Mouse (Mus musculus) megakaryocyte, embryonic 14.5 days (primary cell): ENCODE measurements around the gene Ugdh. TPM values are rescaled to one million over a fixed set of nuclear protein-coding genes. Genes with fewer than 3 reads are reported as not detected.
"Not testable (repeated sequence)": the region's sequence is repeated elsewhere in the genome, so short reads cannot be mapped to it uniquely, and the experiment has no call there.

Experiments
- H3K27me3 ChIP-seq: replicated peaks from 2 replicates; pipeline ENCODE3; 2012; ENCODE audit warnings: inconsistent platforms
- H3K36me3 ChIP-seq: replicated peaks from 2 replicates; pipeline ENCODE3; 2012; ENCODE audit warnings: low read length, inconsistent platforms, mixed read lengths
- H3K4me1 ChIP-seq: 2 replicates; pipeline ENCODE4 v1.6.1; 2012; ENCODE audit warnings: inconsistent platforms
- H3K4me3 ChIP-seq: replicated peaks from 2 replicates; pipeline ENCODE3; 2012; ENCODE audit warnings: moderate library complexity, mild to moderate bottlenecking, inconsistent platforms
- H3K9me3 ChIP-seq: 2 replicates; pipeline ENCODE4 v1.6.1; 2012; ENCODE audit warnings: inconsistent platforms
- FLI1 ChIP-seq: IDR thresholded peaks from 2 replicates; pipeline ENCODE4 v1.6.1; 2012; ENCODE audit warnings: low read length, inconsistent platforms, mixed read lengths
- GATA1 ChIP-seq: IDR thresholded peaks from 3 replicates; pipeline ENCODE4 v1.6.1; 2012; ENCODE audit warnings: mixed read lengths, low read length, inconsistent platforms, borderline replicate concordance
- polyA plus RNA-seq: library from polyadenylated mRNA; stranded (reverse); fragments of >175 nt; gene quantifications from 2 replicates; pipeline ENCODE4 v1.2.3, GENCODE M21; 2012; ENCODE audit warnings: low replicate concordance; ENCODE audit not compliant: insufficient read depth

The Ugdh gene
- 3.2 TPM in 1 of 2 replicates, not detected in the other for polyA plus RNA-seq

- H3K4me3 ChIP-seq = peak within 1 kb of the TSS; percentile 98
Observed at GRCm38 (mm10) chr5:65435806-65436561, at the start of gene Ugdh. Gene Ugdh, minus strand, starts transcription at chr5:65435949.

DNA sequence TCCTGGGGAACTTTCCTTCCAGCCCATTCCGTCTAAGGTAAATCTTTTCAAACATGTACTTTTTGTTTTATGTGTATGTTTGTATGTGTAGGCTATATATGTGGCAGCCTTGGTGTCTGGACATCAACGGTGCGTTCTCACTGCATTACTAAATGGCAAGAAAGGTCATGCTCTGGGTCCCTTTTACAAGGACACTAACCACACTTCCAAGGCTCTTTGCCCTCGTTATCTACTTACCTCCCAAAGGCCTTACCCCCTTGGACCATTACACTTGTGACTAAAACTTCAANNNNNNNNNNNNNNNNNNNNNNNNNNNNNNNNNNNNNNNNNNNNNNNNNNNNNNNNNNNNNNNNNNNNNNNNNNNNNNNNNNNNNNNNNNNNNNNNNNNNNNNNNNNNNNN lies 47.2 kb upstream of the Ugdh start:
- H3K27me3 ChIP-seq = no peaks in the 10 kb centered on the region
- H3K4me3 ChIP-seq = peak overlapping the region; percentile 88
- H3K9me3 ChIP-seq = no peaks in the 10 kb centered on the region
- H3K36me3 ChIP-seq = peaks cover 22% of the 10 kb centered on the region
- TF ChIP-seq GATA1 (no peak), FLI1 (no peak)
- H3K4me1 ChIP-seq = peaks cover 94% of the 10 kb centered on the region

More at GRCm38 (mm10) chr5:65435806-65436561, at the start of gene Ugdh:
- no peak for TF ChIP-seq FLI1
- Histone ChIP-seq H3K4me1 (peaks cover 39% of the 10 kb centered on the region), H3K9me3 (no peaks in the 10 kb centered on the region), H3K36me3 (no peaks in the 10 kb centered on the region), H3K27me3 (no peaks in the 10 kb centered on the region)

DNA sequence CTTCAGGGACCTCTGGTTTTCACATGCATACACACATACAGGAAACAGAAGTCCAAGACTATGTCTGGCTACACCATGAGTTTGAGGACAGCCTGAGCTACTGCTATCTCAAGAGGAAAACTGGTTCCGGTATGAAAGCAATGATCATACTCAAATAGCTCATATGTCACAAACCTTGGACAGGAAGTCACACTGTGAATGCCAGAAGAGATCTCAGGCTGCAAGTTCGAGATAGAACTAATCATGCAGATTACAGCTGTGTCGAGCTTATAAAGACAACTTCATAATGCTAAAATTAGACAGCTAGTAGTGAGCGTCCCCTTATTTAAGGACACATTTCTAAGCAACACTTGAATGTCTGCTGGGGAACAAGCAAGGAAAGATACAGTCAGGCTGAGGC lies 44.8 kb upstream of the Ugdh start:
- H3K27me3 ChIP-seq = no peaks in the 10 kb centered on the region
- peaks cover 87% of the 10 kb centered on the region for H3K4me1 ChIP-seq
- H3K9me3 ChIP-seq = no peaks in the 10 kb centered on the region
- peak; percentile 72 for TF ChIP-seq FLI1
- peak; percentile 91; the same call in 2 of the 3 replicates for TF ChIP-seq GATA1
- peaks cover 29% of the 10 kb centered on the region for H3K36me3 ChIP-seq
- H3K4me3 ChIP-seq = peak overlapping the region; percentile 74

GRCm38 (mm10) chr5:65479681-65480445 lies 44.1 kb upstream of the Ugdh start:
- Histone ChIP-seq H3K36me3 (peaks cover 33% of the 10 kb centered on the region), H3K4me3 (peak overlapping the region; percentile 74), H3K4me1 (peaks cover 89% of the 10 kb centered on the region), H3K27me3 (no peaks in the 10 kb centered on the region), H3K9me3 (no peaks in the 10 kb centered on the region)
- TF ChIP-seq GATA1 (no peak), FLI1 (no peak)

GRCm38 (mm10) chr5:65478224-65478623 lies 42.5 kb upstream of the Ugdh start:
- no peak overlapping the region for H3K4me3 ChIP-seq
- H3K27me3 ChIP-seq = no peaks in the 10 kb centered on the region
- peaks cover 45% of the 10 kb centered on the region for H3K36me3 ChIP-seq
- H3K4me1 ChIP-seq = peaks cover 75% of the 10 kb centered on the region
- TF ChIP-seq GATA1 = no peak
- TF ChIP-seq FLI1 = no peak
- H3K9me3 ChIP-seq = no peaks in the 10 kb centered on the region

- peaks cover 72% of the 10 kb centered on the region for H3K4me1 ChIP-seq
- peaks cover 51% of the 10 kb centered on the region for H3K36me3 ChIP-seq
- not testable (repeated sequence) for H3K9me3 ChIP-seq, H3K4me3 ChIP-seq, H3K27me3 ChIP-seq
Observed at GRCm38 (mm10) chr5:65476739-65477138, 41.0 kb upstream of the Ugdh start.

DNA sequence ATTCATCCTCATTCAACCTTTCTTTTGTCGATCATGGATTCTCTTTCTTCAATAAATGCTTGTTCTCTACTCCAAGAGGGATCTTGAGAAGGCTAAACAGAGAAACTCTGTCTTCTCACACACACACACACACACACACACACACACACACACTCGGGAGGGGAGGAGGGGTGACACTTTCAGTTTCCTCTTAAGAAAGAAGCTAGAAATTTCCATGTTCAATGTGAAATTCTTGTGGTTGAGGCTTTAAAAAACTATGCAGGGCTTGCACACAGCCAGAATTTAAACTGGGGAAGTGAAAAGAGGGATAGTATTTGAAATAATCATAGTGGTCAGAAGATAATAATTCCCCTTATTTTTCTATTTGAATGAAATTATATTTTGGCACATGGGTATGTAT lies 40.1 kb upstream of the Ugdh start:
- Histone ChIP-seq H3K4me3 (no peak overlapping the region), H3K36me3 (peaks cover 58% of the 10 kb centered on the region), H3K27me3 (no peaks in the 10 kb centered on the region), H3K4me1 (peaks cover 73% of the 10 kb centered on the region), H3K9me3 (no peaks in the 10 kb centered on the region)
- TF ChIP-seq GATA1 = no peak
- TF ChIP-seq FLI1 = no peak

- Histone ChIP-seq H3K9me3 (no peaks in the 10 kb centered on the region), H3K27me3 (no peaks in the 10 kb centered on the region), H3K4me1 (peaks cover 25% of the 10 kb centered on the region), H3K36me3 (peaks cover 88% of the 10 kb centered on the region), H3K4me3 (no peak overlapping the region)
- TF ChIP-seq FLI1 = no peak
- TF ChIP-seq GATA1 = no peak
Observed at GRCm38 (mm10) chr5:65469766-65470165, 34.0 kb upstream of the Ugdh start.

GRCm38 (mm10) chr5:65466911-65467310 lies 31.2 kb upstream of the Ugdh start:
- no peak overlapping the region for H3K4me3 ChIP-seq
- peaks cover 89% of the 10 kb centered on the region for H3K36me3 ChIP-seq

DNA sequence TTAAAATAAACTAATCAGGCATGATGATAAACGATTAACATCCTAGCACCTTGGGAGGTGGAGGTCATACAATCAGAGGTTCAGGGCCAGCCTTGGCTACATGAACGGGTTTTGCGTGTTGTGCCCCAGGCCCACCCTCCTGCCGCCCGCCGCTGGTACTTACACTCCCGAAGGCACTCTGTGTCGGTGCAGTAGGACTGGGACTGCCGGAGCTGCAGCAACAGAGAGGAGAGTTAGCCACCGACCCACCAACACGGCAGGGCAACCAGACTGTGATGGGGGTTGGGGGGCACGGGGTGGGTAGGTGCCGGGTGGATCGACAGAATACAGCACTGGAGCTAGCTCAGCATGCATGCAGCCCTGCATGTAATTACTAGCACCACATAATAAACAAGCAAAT lies 24.6 kb upstream of the Ugdh start:
- no peaks in the 10 kb centered on the region for H3K9me3 ChIP-seq
- peaks cover 87% of the 10 kb centered on the region for H3K36me3 ChIP-seq
- TF ChIP-seq GATA1 = no peak
- TF ChIP-seq FLI1 = no peak
- H3K4me3 ChIP-seq = no peak overlapping the region
- peaks cover 33% of the 10 kb centered on the region for H3K4me1 ChIP-seq
- no peaks in the 10 kb centered on the region for H3K27me3 ChIP-seq

More at GRCm38 (mm10) chr5:65466911-65467310, 31.2 kb upstream of the Ugdh start:
- TF ChIP-seq GATA1 (no peak), FLI1 (no peak)
- no peaks in the 10 kb centered on the region for H3K9me3 ChIP-seq
- peaks cover 13% of the 10 kb centered on the region for H3K4me1 ChIP-seq
- no peaks in the 10 kb centered on the region for H3K27me3 ChIP-seq
